17 mouse cellular contexts compared by ENCODE assay signal in the genomic region with DNA sequence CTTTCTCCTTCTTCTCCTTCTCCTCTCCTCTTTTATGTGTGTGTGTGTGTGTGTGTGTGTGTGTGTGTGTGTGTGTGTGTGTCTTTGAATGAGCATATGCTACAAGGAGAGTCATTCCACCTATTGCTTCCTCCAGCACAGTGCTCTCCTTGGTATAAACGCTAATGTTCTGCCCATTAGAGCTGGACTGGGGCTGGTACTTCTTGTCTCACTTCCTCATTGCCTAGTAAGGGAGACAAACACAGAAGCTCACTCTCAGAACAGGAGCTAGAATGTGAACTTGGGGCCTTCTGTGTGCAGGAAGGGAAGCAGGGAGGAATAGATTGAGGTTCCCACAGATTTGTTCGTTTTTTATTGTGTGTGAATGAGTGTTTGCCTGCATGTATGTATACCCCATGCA.
"Had no signal": no experiment of that assay in that cellular context is flagged by ENCODE, and none has a peak within 500 bp of the region (broad histone marks: within the 10 kb centered on the region; RNA-seq: fewer than 3 reads in every experiment).

No protein-coding gene starts in this region.

- H3K4me3 ChIP-seq: liver, embryonic 13.5 days; megakaryocyte, embryonic 14.5 days; midbrain, embryonic 10.5 days; midbrain, embryonic 13.5 days; myocyte; neural tube, embryonic 13.5 days had no signal

- DNase-seq: kidney, adult 9 months; kidney, postnatal 14 days; kidney, postnatal 4 days; liver, embryonic 13.5 days; lung, adult 2 months; retina, postnatal 1 day; right cerebral cortex, postnatal 25 days; thymus, adult 2 months; thymus, postnatal 14 days; thymus, postnatal 4 days had no signal

- ATAC-seq: midbrain, embryonic 13.5 days; midbrain, embryonic 16.5 days had no signal

- H3K9ac ChIP-seq: liver, embryonic 13.5 days; midbrain, embryonic 13.5 days; neural tube, embryonic 13.5 days had no signal

- H3K27ac ChIP-seq: liver, embryonic 13.5 days; macrophage; midbrain, embryonic 10.5 days; midbrain, embryonic 13.5 days; neural tube, embryonic 13.5 days had no signal

- H3K9me3 ChIP-seq: liver, embryonic 13.5 days; midbrain, embryonic 10.5 days; midbrain, embryonic 13.5 days had no signal

- H3K36me3 ChIP-seq: liver, embryonic 13.5 days; midbrain, embryonic 10.5 days; midbrain, embryonic 13.5 days; neural tube, embryonic 13.5 days had no signal

- H3K4me1 ChIP-seq: liver, embryonic 13.5 days; megakaryocyte, embryonic 14.5 days had no signal

- H3K4me2 ChIP-seq: liver, embryonic 13.5 days; midbrain, embryonic 13.5 days; neural tube, embryonic 13.5 days had no signal
